Mouse (Mus musculus) liver, adult 2 months (tissue): ENCODE data around the gene Aup1. TPM values are rescaled to one million over a fixed set of nuclear protein-coding genes. Genes with fewer than 3 reads are reported as not detected.
A peak's percentile ranks its signal among the peaks of the same experiment; 100 is the strongest.

ENCODE experiments used
- DNase-seq: peaks from one replicate; pipeline ENCODE4 v3.0.0-alpha.2; 2011; ENCODE audit warnings: low read depth, low spot score; ENCODE audit errors: extremely low read depth
- H3K27ac ChIP-seq: fragments of 200-500 bp; replicated peaks from 2 replicates; pipeline ENCODE4 v1.5.1; 2012; ENCODE audit warnings: low read depth, mild to moderate bottlenecking, control low read depth, inconsistent platforms, low read length; ENCODE audit not compliant: insufficient read depth
- H3K27me3 ChIP-seq: fragments of 200-500 bp; 2 replicates; pipeline ENCODE4 v1.6.1; 2012; ENCODE audit warnings: mild to moderate bottlenecking, moderate library complexity, low read length, inconsistent platforms; ENCODE audit not compliant: control insufficient read depth, insufficient read depth
- H3K36me3 ChIP-seq: fragments of 200-500 bp; 2 replicates; pipeline ENCODE4 v1.6.1; 2012; ENCODE audit warnings: low read length, inconsistent platforms; ENCODE audit not compliant: control insufficient read depth, insufficient read depth
- H3K4me1 ChIP-seq: fragments of 200-500 bp; 2 replicates; pipeline ENCODE4 v1.6.1; 2011; ENCODE audit warnings: low read length; ENCODE audit not compliant: control insufficient read depth, insufficient read depth
- H3K4me3 ChIP-seq: fragments of 200-500 bp; 2 replicates; pipeline ENCODE4 v1.5.1; 2011; ENCODE audit warnings: low read depth, mild to moderate bottlenecking, control low read depth, low read length, moderate library complexity; ENCODE audit not compliant: insufficient read depth
- H3K79me2 ChIP-seq: fragments of 200-500 bp; 2 replicates; pipeline ENCODE4 v1.6.1; 2012; ENCODE audit warnings: inconsistent platforms, mild to moderate bottlenecking, low read length, moderate library complexity; ENCODE audit not compliant: control insufficient read depth, insufficient read depth
- H3K9ac ChIP-seq: fragments of 200-500 bp; 2 replicates; pipeline ENCODE4 v1.6.1; 2012; ENCODE audit warnings: low read depth, mild to moderate bottlenecking, control low read depth, inconsistent platforms, low read length
- CTCF ChIP-seq: fragments of 200-500 bp; IDR thresholded peaks from 2 replicates; pipeline ENCODE4 v1.5.1; 2011; ENCODE audit warnings: low read depth, low read length, control low read depth
- POLR2A ChIP-seq: fragments of 200-500 bp; IDR thresholded peaks from 2 replicates; pipeline ENCODE4 v1.6.1; 2011; ENCODE audit warnings: low read length, control low read depth; ENCODE audit not compliant: insufficient read depth; ENCODE audit errors: extremely low read depth
- WGBS: fragments of 180-500 bp; shearing (Covaris S2); methylation state at CpG from one replicate; pipeline ENCODE4 v1.1.7; 2018; 5-methylcytosine and 5-hydroxymethylcytosine counted together
- polyA plus RNA-seq: library from polyadenylated mRNA; depleted of rRNA; stranded (reverse); fragments of >200 nt; gene quantifications from 2 replicates; pipeline ENCODE4 v1.2.3, GENCODE M21; 2012
- total RNA-seq: library from RNA; depleted of rRNA; stranded (reverse); fragments of >200 nt; gene quantifications from 2 replicates; pipeline ENCODE4 v1.2.3, GENCODE M21; 2014

Gene Aup1
- total and polyA plus RNA-seq, 2 experiments: 109 to 593 TPM

- under 1% methylated on average over 48 of the region's 50 CpGs for WGBS
- Histone ChIP-seq H3K4me1 (peaks cover 17% of the 10 kb centered on the region), H3K79me2 (peaks cover 17% of the 10 kb centered on the region; the same call in 1 of the 2 replicates), H3K27ac (peak within 1 kb of the TSS; percentile 76), H3K4me3 (peak within 1 kb of the TSS; percentile 92), H3K27me3 (no peaks in the 10 kb centered on the region), H3K36me3 (peaks cover 8% of the 10 kb centered on the region), H3K9ac (peak within 1 kb of the TSS; percentile 97)
- DNase-seq: no peak
- TF ChIP-seq CTCF: peak; percentile 42
- no peak for TF ChIP-seq POLR2A
Observed at GRCm38 (mm10) chr6:83054871-83055431, 630 bp downstream of the Aup1 start, which contains the start of gene Htra2. Gene Htra2 (minus strand): TSS chr6:83055273.

DNA sequence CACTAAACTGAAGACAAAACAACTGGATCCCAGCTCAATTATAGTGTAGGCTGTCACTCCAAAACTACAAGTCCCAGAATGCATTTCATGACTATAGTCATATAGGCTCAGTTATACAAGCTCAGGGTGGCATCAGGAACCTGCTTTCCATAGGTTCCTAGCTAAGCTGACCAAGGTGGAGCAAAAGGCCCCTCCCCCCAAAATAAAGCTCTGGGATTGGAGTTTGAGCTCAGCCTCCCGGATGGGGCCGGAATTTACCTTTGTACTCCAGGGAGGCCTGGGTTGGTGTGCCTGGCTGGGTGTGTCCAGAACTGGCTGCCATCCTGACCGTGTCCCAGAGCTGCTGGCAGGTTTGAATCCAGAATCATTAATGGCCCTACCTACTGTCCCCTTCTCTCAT is 3.5 kb downstream of the Aup1 start, which contains the start of gene Dqx1:
Gene Dqx1, plus strand, starts transcription at position 55 of the 400 bp plus-strand sequence.
- H3K4me3 ChIP-seq: peak within 1 kb of the TSS; percentile 1; the same call in 1 of the 2 replicates
- peaks cover 17% of the 10 kb centered on the region; the same call in 1 of the 2 replicates for H3K79me2 ChIP-seq
- no peaks in the 10 kb centered on the region for H3K27me3 ChIP-seq
- 14% methylated on average over 3 of the region's 3 CpGs for WGBS
- H3K9ac ChIP-seq: no peak within 1 kb of the TSS; the same call in 1 of the 2 replicates
- H3K27ac ChIP-seq: peak within 1 kb of the TSS; percentile 40
- no peak for TF ChIP-seq CTCF
- TF ChIP-seq POLR2A: 0 out of 2 replicates have a peak, but pooled peaks have one; percentile 25
- peak; percentile 85 for DNase-seq
- peaks cover 8% of the 10 kb centered on the region for H3K36me3 ChIP-seq
- H3K4me1 ChIP-seq: peaks cover 17% of the 10 kb centered on the region

- 92% methylated on average over 2 of the region's 2 CpGs for WGBS
- no peak overlapping the region for H3K4me3 ChIP-seq
- peaks cover 12% of the 10 kb centered on the region for H3K4me1 ChIP-seq
- DNase-seq: no peak
- TF ChIP-seq CTCF (no peak), POLR2A (no peak)
- no peaks in the 10 kb centered on the region for H3K27me3 ChIP-seq
- H3K79me2 ChIP-seq: peaks cover 14% of the 10 kb centered on the region; the same call in 1 of the 2 replicates
- no peak overlapping the region for H3K9ac ChIP-seq
- H3K27ac ChIP-seq: peak overlapping the region; percentile 40; the same call in 1 of the 2 replicates
- peaks cover 8% of the 10 kb centered on the region for H3K36me3 ChIP-seq
Observed at GRCm38 (mm10) chr6:83058725-83059124, 4.4 kb downstream of the Aup1 start.

- H3K4me1 ChIP-seq: 0 out of 2 replicates have a peak, but pooled peaks cover 1% of the 10 kb centered on the region
- TF ChIP-seq CTCF (no peak), POLR2A (no peak)
- no peaks in the 10 kb centered on the region for H3K79me2 ChIP-seq
- no peak overlapping the region for H3K9ac ChIP-seq
- no peaks in the 10 kb centered on the region for H3K36me3 ChIP-seq
- no peak overlapping the region for H3K4me3 ChIP-seq
- peaks cover 24% of the 10 kb centered on the region for H3K27me3 ChIP-seq
- no peak overlapping the region for H3K27ac ChIP-seq
- 82% methylated on average over 8 of the region's 8 CpGs for WGBS
- no peak for DNase-seq
Observed at GRCm38 (mm10) chr6:83065995-83066394, 11.7 kb downstream of the Aup1 start.

DNA sequence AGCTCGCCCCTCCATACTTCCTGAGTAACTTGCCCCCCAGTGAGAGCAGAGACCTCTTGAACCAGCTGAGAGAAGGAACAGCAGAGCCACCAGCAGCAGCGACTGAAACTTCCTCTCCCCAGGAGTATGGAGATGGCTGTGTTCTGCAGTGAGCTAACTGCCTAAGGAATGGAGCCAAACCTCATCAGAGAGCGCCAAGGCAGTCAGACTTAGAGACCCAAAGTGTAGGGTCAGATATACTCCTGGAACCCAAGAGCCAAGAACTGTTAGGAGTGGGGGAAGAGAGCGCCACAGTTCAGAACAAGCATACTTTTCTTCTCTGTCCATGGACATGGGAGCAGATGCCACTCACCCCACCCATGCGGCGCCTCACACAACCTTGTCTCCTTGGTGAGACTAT is 12.1 kb downstream of the Aup1 start:
- Histone ChIP-seq H3K9ac (no peak overlapping the region), H3K4me1 (0 out of 2 replicates have a peak, but pooled peaks cover 1% of the 10 kb centered on the region), H3K27ac (no peak overlapping the region), H3K79me2 (no peaks in the 10 kb centered on the region), H3K4me3 (no peak overlapping the region), H3K36me3 (no peaks in the 10 kb centered on the region), H3K27me3 (peaks cover 29% of the 10 kb centered on the region)
- no peak for DNase-seq
- no peak for TF ChIP-seq CTCF
- no peak for TF ChIP-seq POLR2A
- WGBS: 84% methylated on average over 6 of the region's 6 CpGs

- DNase-seq: no peak
- Histone ChIP-seq H3K9ac (no peak overlapping the region), H3K4me1 (0 out of 2 replicates have a peak, but pooled peaks cover 1% of the 10 kb centered on the region), H3K4me3 (no peak overlapping the region), H3K27ac (no peak overlapping the region), H3K79me2 (no peaks in the 10 kb centered on the region), H3K36me3 (no peaks in the 10 kb centered on the region), H3K27me3 (peaks cover 39% of the 10 kb centered on the region)
- TF ChIP-seq CTCF: no peak
- no peak for TF ChIP-seq POLR2A
- 48% methylated on average over 8 of the region's 8 CpGs for WGBS
Observed at GRCm38 (mm10) chr6:83068221-83068620, 13.9 kb downstream of the Aup1 start.
